Mouse (Mus musculus) macrophage (primary cell): ENCODE results near the gene Hsd11b1. TPM values are rescaled to one million over a fixed set of nuclear protein-coding genes. Genes with fewer than 3 reads are reported as not detected.

Experiments
- H3K27ac ChIP-seq: fragments of 350-480 bp; formaldehyde crosslinking; 2 replicates; pipeline ENCODE4 v1.9.0; 2021
- H3K36me3 ChIP-seq: fragments of 350-480 bp; formaldehyde crosslinking; 2 replicates; pipeline ENCODE4 v1.9.0; 2021; ENCODE audit errors: inconsistent target
- H3K4me3 ChIP-seq: fragments of 350-480 bp; formaldehyde crosslinking; 2 replicates; pipeline ENCODE4 v1.9.0; 2021; ENCODE audit errors: inconsistent target
- H3K79me2 ChIP-seq: fragments of 350-480 bp; formaldehyde crosslinking; 2 replicates; pipeline ENCODE4 v1.9.0; 2021; ENCODE audit errors: inconsistent target
- WGBS: methylation state at CpG from one replicate; pipeline ENCODE4 v1.1.7; 2026; ENCODE audit warnings: inconsistent platforms; ENCODE audit not compliant: missing documents; 5-methylcytosine and 5-hydroxymethylcytosine counted together
- polyA plus RNA-seq: library from polyadenylated mRNA; stranded (reverse); fragments of 250-400 nt; gene quantifications from 3 replicates; pipeline ENCODE4 v1.2.4, GENCODE M21; 2018; ENCODE audit warnings: inconsistent platforms

Gene Hsd11b1
- polyA plus RNA-seq, 1 experiment from 2014 or later: 0.29 TPM

GRCm38 (mm10) chr1:193211371-193211770 lies 52.5 kb downstream of the Hsd11b1 start:
- Histone ChIP-seq H3K27ac (no peak overlapping the region), H3K4me3 (no peak overlapping the region), H3K36me3 (no peaks in the 10 kb centered on the region), H3K79me2 (no peaks in the 10 kb centered on the region)
- 95% methylated on average over 5 of the region's 5 CpGs for WGBS

GRCm38 (mm10) chr1:193208178-193208577 lies 55.7 kb downstream of the Hsd11b1 start:
- Histone ChIP-seq H3K4me3 (no peak overlapping the region), H3K36me3 (no peaks in the 10 kb centered on the region), H3K79me2 (no peaks in the 10 kb centered on the region), H3K27ac (no peak overlapping the region)
- 15% methylated on average over 2 of the region's 2 CpGs for WGBS

GRCm38 (mm10) chr1:193207503-193207902 lies 56.4 kb downstream of the Hsd11b1 start, which contains the start of gene Lamb3:
TSS of gene Lamb3 (plus strand) at chr1:193207699.
- Histone ChIP-seq H3K36me3 (no peaks in the 10 kb centered on the region), H3K27ac (no peak within 1 kb of the TSS), H3K4me3 (no peak within 1 kb of the TSS), H3K79me2 (no peaks in the 10 kb centered on the region)
- 59% methylated on average over 3 of the region's 3 CpGs for whole genome bisulfite sequencing

- no peak overlapping the region for H3K4me3 ChIP-seq
- WGBS: 93% methylated on average over 2 of the region's 2 CpGs
- H3K79me2 ChIP-seq: peaks cover 6% of the 10 kb centered on the region; the same call in 1 of the 2 replicates
- no peak overlapping the region for H3K27ac ChIP-seq
- no peaks in the 10 kb centered on the region for H3K36me3 ChIP-seq
These were observed 58.4 kb downstream of the Hsd11b1 start for GRCm38 (mm10) chr1:193205431-193205830.

GRCm38 (mm10) chr1:193203821-193204220 lies 60.1 kb downstream of the Hsd11b1 start:
- no peaks in the 10 kb centered on the region for H3K36me3 ChIP-seq
- H3K79me2 ChIP-seq: peaks cover 22% of the 10 kb centered on the region
- no peak overlapping the region for H3K4me3 ChIP-seq
- 80% methylated on average over 2 of the region's 2 CpGs for WGBS
- H3K27ac ChIP-seq: no peak overlapping the region

GRCm38 (mm10) chr1:193201383-193201778 lies 62.5 kb downstream of the Hsd11b1 start, which contains the start of gene Traf3ip3:
TSS of gene Traf3ip3 (minus strand) at chr1:193201703.
- H3K27ac ChIP-seq: peak within 1 kb of the TSS; percentile 88
- 1% methylated on average over 5 of the region's 5 CpGs for WGBS
- peaks cover 18% of the 10 kb centered on the region; the same call in 1 of the 2 replicates for H3K36me3 ChIP-seq
- peak within 1 kb of the TSS; percentile 50 for H3K4me3 ChIP-seq
- peaks cover 38% of the 10 kb centered on the region for H3K79me2 ChIP-seq

GRCm38 (mm10) chr1:193200640-193201382 lies 63.1 kb downstream of the Hsd11b1 start:
- H3K27ac ChIP-seq: peak overlapping the region; percentile 88
- H3K36me3 ChIP-seq: peaks cover 24% of the 10 kb centered on the region; the same call in 1 of the 2 replicates
- peak overlapping the region; percentile 50 for H3K4me3 ChIP-seq
- peaks cover 38% of the 10 kb centered on the region for H3K79me2 ChIP-seq
- 1% methylated on average over 8 of the region's 8 CpGs for WGBS

- H3K4me3 ChIP-seq: no peak overlapping the region
- 93% methylated on average over 2 of the region's 2 CpGs for WGBS
- H3K27ac ChIP-seq: 0 out of 2 replicates have a peak overlapping the region, but pooled peaks have one; percentile 10
- H3K79me2 ChIP-seq: peaks cover 38% of the 10 kb centered on the region
- peaks cover 47% of the 10 kb centered on the region for H3K36me3 ChIP-seq
These were observed 65.6 kb downstream of the Hsd11b1 start for GRCm38 (mm10) chr1:193198312-193198711.

GRCm38 (mm10) chr1:193197494-193198205 lies 66.2 kb downstream of the Hsd11b1 start:
- Histone ChIP-seq H3K36me3 (peaks cover 54% of the 10 kb centered on the region), H3K4me3 (no peak overlapping the region), H3K27ac (0 out of 2 replicates have a peak overlapping the region, but pooled peaks have one; percentile 10), H3K79me2 (peaks cover 38% of the 10 kb centered on the region)
- 88% methylated on average over 18 of the region's 18 CpGs for WGBS

GRCm38 (mm10) chr1:193195169-193195810 lies 68.6 kb downstream of the Hsd11b1 start:
- no peak overlapping the region for H3K27ac ChIP-seq
- peaks cover 56% of the 10 kb centered on the region for H3K36me3 ChIP-seq
- no peak overlapping the region for H3K4me3 ChIP-seq
- WGBS: 96% methylated on average over 3 of the region's 3 CpGs
- H3K79me2 ChIP-seq: peaks cover 30% of the 10 kb centered on the region

- Histone ChIP-seq H3K27ac (no peak overlapping the region), H3K4me3 (no peak overlapping the region), H3K36me3 (peaks cover 56% of the 10 kb centered on the region), H3K79me2 (peaks cover 23% of the 10 kb centered on the region)
- WGBS: 93% methylated on average over 3 of the region's 3 CpGs
These were observed 69.3 kb downstream of the Hsd11b1 start for GRCm38 (mm10) chr1:193194416-193195140.

GRCm38 (mm10) chr1:193191675-193192283 lies 72.1 kb downstream of the Hsd11b1 start:
- Histone ChIP-seq H3K27ac (peak overlapping the region; percentile 82), H3K4me3 (no peak overlapping the region), H3K79me2 (no peaks in the 10 kb centered on the region), H3K36me3 (peaks cover 67% of the 10 kb centered on the region)
- WGBS: 6% methylated on average over 7 of the region's 7 CpGs

GRCm38 (mm10) chr1:193189771-193190170 lies 74.1 kb downstream of the Hsd11b1 start:
- WGBS: 67% methylated on average over 3 of the region's 3 CpGs
- Histone ChIP-seq H3K36me3 (peaks cover 67% of the 10 kb centered on the region), H3K27ac (no peak overlapping the region), H3K4me3 (no peak overlapping the region), H3K79me2 (no peaks in the 10 kb centered on the region)
